Mouse (Mus musculus): ENCODE measurements around the gene Crtc1.

GRCm38 (mm10) chr8:70389678-70390077, 49.7 kb downstream of the Crtc1 start:
- no peak for TF ChIP-seq CTCF (IDR thresholded peaks at IDR 0.05; ENCODE audit: extremely low read depth, insufficient read depth, low read length)
- TF ChIP-seq POLR2A (IDR thresholded peaks at IDR 0.05; ENCODE audit: extremely low read depth, insufficient read depth, low read length), result no peak

All from cortical plate, adult 2 months (tissue).